Mouse (Mus musculus) E14TG2a.4 (cell line): ENCODE measurements around the gene Ehd3.

Experiments
- H3K27me3 ChIP-seq: 2 replicates; pipeline ENCODE4 v1.6.1; 2014; ENCODE audit warnings: low read length, control low read depth; ENCODE audit not compliant: insufficient read depth
- H3K36me3 ChIP-seq: 2 replicates; pipeline ENCODE4 v1.6.1; 2014; ENCODE audit warnings: low read length, control low read depth; ENCODE audit not compliant: insufficient read depth
- H3K4me1 ChIP-seq: replicated peaks from 2 replicates; pipeline ENCODE4 v1.6.1; 2014; ENCODE audit warnings: low read depth, low read length, control low read depth
- H3K4me3 ChIP-seq: replicated peaks from 2 replicates; pipeline ENCODE4 v1.5.1; 2014; ENCODE audit warnings: mild to moderate bottlenecking, low read length
- H3K9me3 ChIP-seq: 2 replicates; pipeline ENCODE4 v1.6.1; 2014; ENCODE audit warnings: low read length, control low read depth
- CTCF ChIP-seq: conservative IDR thresholded peaks from 2 replicates; pipeline ENCODE4 v1.5.1; 2014; ENCODE audit warnings: low read length
- NANOG ChIP-seq: IDR thresholded peaks from 2 replicates; pipeline ENCODE4 v1.6.1; 2014; ENCODE audit warnings: borderline replicate concordance, low read length, mixed read lengths
- POU5F1 ChIP-seq: IDR thresholded peaks from 2 replicates; pipeline ENCODE4 v1.6.1; 2014; ENCODE audit warnings: low read length, borderline replicate concordance

Ehd3 gene

DNA sequence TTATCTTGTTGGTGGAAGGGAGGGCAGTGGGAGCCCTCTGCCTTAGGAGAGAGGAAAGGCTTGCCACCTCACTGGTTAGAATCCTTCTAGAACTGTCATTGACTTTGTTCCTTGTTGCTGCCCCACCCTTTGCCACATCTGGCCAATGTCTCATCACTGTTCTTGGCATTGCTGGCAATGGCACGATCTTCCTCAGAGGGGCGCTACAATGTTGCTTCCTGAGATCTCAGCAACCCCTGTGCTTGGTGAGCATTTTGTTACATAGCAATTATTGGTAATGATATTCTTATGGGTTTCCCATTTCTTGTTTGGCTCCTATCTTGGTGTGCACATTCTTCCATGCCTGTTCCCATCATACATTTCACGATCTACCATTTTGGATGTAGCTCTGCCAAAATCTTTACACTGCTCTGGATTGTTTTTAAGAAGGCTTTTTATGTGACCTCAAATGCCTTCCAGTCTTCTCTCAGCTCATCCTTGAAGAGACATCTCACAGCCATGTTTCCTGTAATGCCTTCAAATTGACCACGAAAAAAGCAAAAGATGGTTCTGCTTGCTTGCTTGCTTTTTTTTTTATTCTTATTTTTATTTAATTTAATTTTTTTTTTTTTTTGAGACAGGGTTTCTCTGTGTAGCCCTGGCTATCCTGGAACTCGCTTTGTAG is at the start of gene Ehd3:
Ehd3 (plus strand) TSS at position 614 of the 664 bp plus-strand sequence.
- Histone ChIP-seq H3K36me3 (no peaks in the 10 kb centered on the region), H3K4me3 (peak within 1 kb of the TSS; percentile 81), H3K4me1 (peaks cover 8% of the 10 kb centered on the region), H3K27me3 (peaks cover 26% of the 10 kb centered on the region), H3K9me3 (no peaks in the 10 kb centered on the region)
- no peak for TF ChIP-seq NANOG
- no peak for TF ChIP-seq POU5F1
- no peak; the same call in 1 of the 2 replicates for TF ChIP-seq CTCF

DNA sequence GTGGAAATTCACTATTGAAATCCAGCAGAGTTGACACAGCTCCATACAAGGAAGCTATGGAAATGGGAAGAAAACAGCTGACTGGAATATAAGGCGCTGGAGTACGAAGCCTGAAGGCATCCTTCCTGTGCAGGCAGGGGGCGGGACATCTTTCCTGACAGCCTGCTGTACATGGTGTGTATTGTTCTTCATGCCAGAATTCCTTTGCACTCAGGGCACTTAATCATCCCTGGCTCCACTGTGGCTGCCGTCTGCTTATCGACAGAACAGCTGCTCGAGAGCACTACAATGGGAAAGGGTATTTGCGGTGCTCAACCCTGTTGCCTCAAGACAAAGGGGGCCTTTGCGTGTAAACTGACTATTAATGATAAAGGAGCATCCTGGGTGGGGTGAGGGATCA is 33.0 kb upstream of the Ehd3 start:
- peaks cover 7% of the 10 kb centered on the region; the same call in 1 of the 2 replicates for H3K9me3 ChIP-seq
- no peak overlapping the region for H3K4me3 ChIP-seq
- peaks cover 3% of the 10 kb centered on the region; the same call in 1 of the 2 replicates for H3K27me3 ChIP-seq
- no peaks in the 10 kb centered on the region for H3K36me3 ChIP-seq
- H3K4me1 ChIP-seq, result no peaks in the 10 kb centered on the region
- no peak for TF ChIP-seq POU5F1
- TF ChIP-seq NANOG, result no peak
- no peak for TF ChIP-seq CTCF

DNA sequence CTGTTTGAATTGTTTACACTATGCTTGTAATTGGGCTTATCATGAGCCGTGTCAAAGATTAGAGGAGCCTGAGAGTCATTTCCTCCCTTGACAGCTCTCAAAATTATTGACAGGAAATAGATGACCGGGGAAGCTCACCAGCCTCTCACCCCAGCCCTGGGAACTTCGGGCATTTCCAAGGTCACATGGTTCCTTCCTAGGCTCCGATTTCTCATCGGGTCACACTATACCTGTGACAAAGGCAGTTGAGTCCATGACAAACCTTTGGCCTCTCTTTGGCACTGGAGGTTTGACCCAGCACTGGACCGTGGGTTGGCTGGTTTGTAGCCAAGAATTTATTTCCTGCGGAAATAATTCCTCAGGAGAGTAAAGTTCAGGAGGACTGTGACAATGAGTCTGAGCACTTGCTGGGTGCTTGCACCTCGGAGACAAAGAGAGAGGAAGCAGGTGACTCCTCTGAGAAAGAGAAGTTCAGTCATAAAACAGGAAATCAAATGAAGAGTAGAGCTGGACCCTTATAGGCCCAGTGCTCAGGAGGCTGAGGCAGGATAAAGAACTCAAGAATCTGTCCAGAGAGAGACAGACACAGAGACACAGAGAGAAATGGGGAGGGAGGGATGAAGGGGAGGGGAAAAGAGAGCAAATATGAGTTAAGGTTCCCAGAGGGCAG is 17.2 kb upstream of the Ehd3 start:
- Histone ChIP-seq H3K4me1 (no peaks in the 10 kb centered on the region), H3K9me3 (peaks cover 8% of the 10 kb centered on the region), H3K36me3 (no peaks in the 10 kb centered on the region), H3K27me3 (no peaks in the 10 kb centered on the region), H3K4me3 (no peak overlapping the region)
- TF ChIP-seq POU5F1, result no peak
- no peak for TF ChIP-seq NANOG
- TF ChIP-seq CTCF, result no peak

DNA sequence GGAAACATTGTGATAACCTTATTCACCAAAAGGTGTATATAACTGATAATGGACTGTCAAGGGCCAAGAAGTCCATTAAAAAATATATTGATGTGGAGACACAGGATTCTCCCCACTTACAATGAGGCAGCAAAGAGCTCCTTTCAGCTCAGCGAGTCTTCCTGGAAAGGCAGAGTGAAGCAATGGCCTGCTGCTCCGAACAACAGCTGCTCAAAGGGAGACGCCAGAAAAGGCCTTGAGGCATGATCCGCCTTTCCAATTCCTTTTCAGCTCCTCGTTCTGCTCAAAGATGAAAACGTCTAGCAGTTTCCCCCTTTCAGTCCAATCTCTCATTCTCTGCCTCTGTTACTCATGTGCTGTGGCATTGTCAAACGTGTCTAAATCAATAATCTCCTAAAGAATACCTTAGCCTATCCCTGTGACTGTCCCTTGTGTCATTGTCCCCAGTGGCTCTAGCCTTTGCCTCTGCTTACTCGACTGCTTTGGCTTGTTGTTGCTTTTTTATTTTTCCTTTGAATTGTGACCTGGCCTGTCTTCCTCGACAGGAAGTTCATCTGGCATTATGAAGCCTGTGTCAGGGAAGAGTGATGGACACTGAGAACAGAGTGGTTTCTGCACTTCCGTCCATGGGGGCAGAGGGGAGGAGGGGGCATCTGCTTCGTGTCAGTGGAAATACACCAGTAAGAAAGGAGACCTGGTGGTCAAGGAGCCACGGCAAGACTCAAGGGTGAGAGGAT is 13.5 kb upstream of the Ehd3 start:
- Histone ChIP-seq H3K4me3 (no peak overlapping the region), H3K27me3 (no peaks in the 10 kb centered on the region), H3K36me3 (no peaks in the 10 kb centered on the region), H3K4me1 (no peaks in the 10 kb centered on the region), H3K9me3 (peaks cover 8% of the 10 kb centered on the region)
- TF ChIP-seq POU5F1 (no peak), CTCF (no peak), NANOG (no peak)

DNA sequence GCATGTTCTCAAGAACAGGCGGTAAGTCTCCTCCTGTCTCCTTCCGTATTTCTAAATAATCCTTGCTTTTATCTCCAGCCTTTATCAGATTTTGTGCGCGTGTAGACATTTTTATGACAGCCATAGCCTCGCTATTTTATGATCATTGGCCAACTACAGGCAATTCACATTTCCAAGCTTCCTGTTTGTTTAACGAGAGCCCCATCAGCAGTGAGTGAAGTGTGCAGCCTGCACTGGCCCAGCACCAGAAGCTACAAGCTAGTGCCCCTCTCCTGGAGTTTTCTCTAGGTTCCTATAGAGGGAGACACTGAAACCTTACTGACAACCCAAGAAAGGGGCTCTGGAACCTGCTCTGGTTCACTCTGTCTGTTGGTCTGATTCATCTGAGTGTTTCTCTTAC is 7.1 kb upstream of the Ehd3 start:
- H3K9me3 ChIP-seq, result no peaks in the 10 kb centered on the region
- no peak overlapping the region for H3K4me3 ChIP-seq
- H3K36me3 ChIP-seq, result no peaks in the 10 kb centered on the region
- H3K4me1 ChIP-seq, result no peaks in the 10 kb centered on the region
- TF ChIP-seq CTCF (no peak), POU5F1 (no peak), NANOG (no peak)
- H3K27me3 ChIP-seq, result no peaks in the 10 kb centered on the region; the same call in 1 of the 2 replicates

DNA sequence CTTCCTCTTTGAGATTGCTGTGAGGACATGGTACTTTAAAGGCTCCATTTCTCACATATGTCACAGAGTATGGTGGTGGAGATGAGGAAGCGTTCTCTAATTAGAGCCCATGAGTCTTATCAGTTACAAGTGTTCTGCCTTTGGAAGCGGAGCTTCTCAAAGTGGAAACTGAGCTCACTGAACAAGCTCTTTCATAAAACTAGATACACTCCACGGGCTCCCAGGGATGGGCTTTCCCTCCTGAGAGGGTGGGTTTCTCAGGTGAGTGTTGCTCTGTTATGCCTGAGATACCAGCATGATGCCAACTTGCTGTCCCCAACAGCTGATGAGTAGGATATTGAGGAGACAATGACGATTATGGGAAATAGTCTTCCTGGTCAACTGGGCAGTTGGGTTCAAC is 6.2 kb upstream of the Ehd3 start:
- Histone ChIP-seq H3K27me3 (no peaks in the 10 kb centered on the region; the same call in 1 of the 2 replicates), H3K4me3 (no peak overlapping the region), H3K4me1 (no peaks in the 10 kb centered on the region), H3K9me3 (no peaks in the 10 kb centered on the region), H3K36me3 (no peaks in the 10 kb centered on the region)
- TF ChIP-seq CTCF (no peak), POU5F1 (no peak), NANOG (no peak)

DNA sequence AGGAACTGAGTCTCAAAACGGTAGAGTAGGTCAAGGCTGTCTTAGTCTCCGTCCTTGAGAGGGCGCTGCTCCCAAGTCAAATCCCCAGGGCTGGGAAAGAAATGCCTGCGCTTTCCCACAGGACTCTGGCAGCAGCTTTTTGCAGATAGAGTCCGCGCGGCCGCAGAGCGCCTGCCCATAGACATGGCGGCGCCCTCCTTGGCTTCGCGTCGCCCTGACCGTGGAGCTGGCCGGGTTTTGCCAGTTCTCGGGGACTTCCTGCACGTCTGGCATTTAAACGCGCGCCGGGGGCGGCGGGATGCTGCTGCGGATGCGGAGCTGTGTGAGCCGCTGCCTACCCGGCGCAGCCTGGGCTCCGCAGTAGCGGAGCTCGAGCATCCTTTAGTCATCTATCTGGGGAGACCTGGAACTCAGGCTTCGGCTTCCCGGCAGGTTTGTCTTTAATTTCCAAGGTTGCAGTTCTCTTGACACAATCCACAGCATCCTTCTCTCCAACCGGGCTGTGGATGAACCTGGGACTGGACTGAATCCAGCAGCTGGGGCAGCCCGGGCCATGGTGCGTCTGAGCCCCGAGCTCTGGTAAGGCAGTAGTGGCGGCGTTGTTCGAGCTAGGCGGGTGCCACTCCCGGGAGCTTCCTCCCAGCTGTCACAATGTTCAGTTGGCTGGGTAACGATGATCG is 798 bp downstream of the Ehd3 start:
- Histone ChIP-seq H3K4me1 (peaks cover 8% of the 10 kb centered on the region), H3K36me3 (no peaks in the 10 kb centered on the region), H3K9me3 (no peaks in the 10 kb centered on the region), H3K27me3 (peaks cover 26% of the 10 kb centered on the region), H3K4me3 (peak overlapping the region; percentile 81)
- peak; percentile 19; the same call in 1 of the 2 replicates for TF ChIP-seq CTCF
- TF ChIP-seq NANOG, result no peak
- no peak for TF ChIP-seq POU5F1

DNA sequence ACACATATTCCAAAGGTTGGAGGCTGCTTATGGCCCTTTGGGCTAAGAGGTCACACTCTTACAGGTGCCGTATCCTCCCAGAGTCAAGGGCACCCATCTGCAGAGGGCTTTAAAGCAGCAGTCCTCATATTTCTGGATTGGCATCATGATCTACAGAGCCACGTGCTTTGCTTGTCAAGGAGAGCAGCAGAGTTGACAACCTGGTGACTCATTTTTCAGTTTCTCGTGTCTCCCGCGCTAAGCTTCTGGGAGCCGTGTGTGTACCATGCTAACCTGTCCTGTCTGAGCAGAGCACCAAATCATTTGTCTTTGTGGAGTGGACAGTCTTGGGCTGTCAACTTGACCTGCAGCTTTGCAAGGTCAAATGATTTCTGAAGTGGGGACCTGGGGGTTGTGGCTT is 2.4 kb downstream of the Ehd3 start:
- Histone ChIP-seq H3K36me3 (no peaks in the 10 kb centered on the region), H3K27me3 (peaks cover 26% of the 10 kb centered on the region), H3K4me3 (no peak overlapping the region), H3K9me3 (no peaks in the 10 kb centered on the region), H3K4me1 (peaks cover 8% of the 10 kb centered on the region)
- TF ChIP-seq NANOG, result no peak
- TF ChIP-seq CTCF, result no peak
- no peak for TF ChIP-seq POU5F1
